Mouse (Mus musculus) right cerebral cortex, postnatal 10 days (tissue): ENCODE results near the gene Nudt22.

Experiments used
- DNase-seq, 2 experiments: peaks; one replicate each; pipeline ENCODE4 v3.0.0; 2021; ENCODE audit warnings: low spot score in 2 of 2

Nudt22 gene

DNA sequence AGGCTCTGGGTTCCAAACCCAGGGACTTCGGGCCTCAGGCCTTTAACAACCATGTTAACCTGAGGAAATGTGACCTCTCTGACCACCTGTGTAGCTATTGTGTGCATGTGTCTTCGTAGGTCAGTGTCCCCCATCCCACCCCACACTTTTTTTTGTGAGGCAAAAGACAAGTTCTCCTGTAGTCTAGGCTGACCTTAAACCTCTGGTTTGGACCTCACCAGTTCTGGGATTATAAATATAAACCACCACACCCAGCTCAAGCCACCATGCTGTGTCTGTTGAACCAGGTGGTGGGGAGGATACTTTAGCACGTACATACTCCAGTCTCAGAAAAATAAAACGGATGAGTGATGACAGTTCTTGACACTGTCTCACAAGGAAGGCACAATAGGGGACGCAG lies 46.0 kb downstream of the Nudt22 start:
- no peak for DNase-seq

- no peak for DNase-seq
Measured at GRCm38 (mm10) chr19:6949532-6949931, 46.4 kb downstream of the Nudt22 start.

GRCm38 (mm10) chr19:6948186-6948585 lies 47.7 kb downstream of the Nudt22 start:
- DNase-seq = no peak

DNA sequence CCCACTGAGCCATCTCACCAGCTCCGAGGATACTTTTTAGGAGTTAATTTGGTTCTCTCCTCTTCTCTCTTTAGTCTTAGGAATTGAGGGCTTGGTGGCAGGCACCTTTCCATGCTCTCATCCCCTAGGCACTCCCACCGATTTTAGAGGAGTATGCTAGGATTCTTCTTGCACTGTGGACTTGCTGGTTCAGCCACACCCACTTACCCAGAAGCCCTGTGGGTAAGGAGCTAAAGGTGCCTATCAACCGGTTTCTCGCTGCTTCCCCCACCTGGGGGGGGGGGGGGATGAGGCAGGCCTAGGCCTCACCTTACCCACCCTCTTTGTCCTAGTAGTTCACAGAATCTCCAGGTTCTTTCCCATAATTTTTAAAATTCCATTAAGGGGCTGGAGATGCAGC lies 48.2 kb downstream of the Nudt22 start:
- DNase-seq = no peak

DNA sequence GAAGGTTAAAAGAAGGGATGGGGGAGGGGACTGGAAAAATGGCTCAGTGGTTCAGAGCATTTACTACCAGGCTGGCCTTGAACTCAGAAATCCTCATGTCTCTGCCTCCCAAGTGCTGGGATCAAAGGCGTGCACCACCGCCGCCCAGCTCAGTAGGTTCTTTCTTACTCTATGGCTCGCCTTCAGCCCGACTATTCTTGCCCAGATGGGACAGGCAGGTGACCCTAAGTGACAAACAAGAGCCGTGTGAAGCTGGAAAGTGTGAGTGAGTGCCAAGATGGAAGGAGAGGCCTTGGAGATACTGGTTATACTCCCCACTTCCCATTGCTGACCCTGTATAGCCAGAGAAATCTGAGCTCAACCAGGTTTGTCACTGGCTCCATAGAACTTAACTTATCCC lies 52.2 kb downstream of the Nudt22 start:
- DNase-seq = no peak
